Mouse (Mus musculus): ENCODE data around the gene Dhcr7. TPM values are rescaled to one million over a fixed set of nuclear protein-coding genes. Genes with fewer than 3 reads are reported as not detected.

Gene Dhcr7
- 10 to 100 TPM; 38.3 to 42.2 TPM for total RNA-seq (2021)

- intact Hi-C loops (cut with DNase I), result no loop called here
- peak; percentile 99 for DNase-seq (ENCODE audit: low spot score in 2 of 2)
These were observed at the start of gene Dhcr7, which contains the start of gene Nadsyn1 for GRCm38 (mm10) chr7:143822375-143823265. Gene Dhcr7, plus strand, starts transcription at chr7:143823145. Gene Nadsyn1, minus strand, starts transcription at chr7:143822849.

- intact Hi-C loops (cut with DNase I), result no loop called here
- DNase-seq (ENCODE audit: low spot score in 2 of 2), result no peak
These were observed 46.8 kb upstream of the Dhcr7 start for GRCm38 (mm10) chr7:143776137-143776536.

GRCm38 (mm10) chr7:143777375-143777774 lies 45.6 kb upstream of the Dhcr7 start:
- intact Hi-C loops (cut with DNase I), result no loop called here
- no peak for DNase-seq (ENCODE audit: low spot score in 2 of 2)

GRCm38 (mm10) chr7:143783378-143783995 lies 39.5 kb upstream of the Dhcr7 start:
- no peak for DNase-seq (ENCODE audit: low spot score in 2 of 2)
- intact Hi-C loops (cut with DNase I), result no loop called here

GRCm38 (mm10) chr7:143783996-143784829 lies 38.7 kb upstream of the Dhcr7 start, which contains the start of gene Mrgpre:
Gene Mrgpre, minus strand, starts transcription at chr7:143784500.
- intact Hi-C loops (cut with DNase I), result no loop called here
- peak; percentile 67 to 73 for DNase-seq (ENCODE audit: low spot score in 2 of 2)

- intact Hi-C loops (cut with DNase I), result no loop called here
These were observed 30.5 kb upstream of the Dhcr7 start for GRCm38 (mm10) chr7:143792336-143792985.

GRCm38 (mm10) chr7:143793121-143793520 lies 29.8 kb upstream of the Dhcr7 start:
- intact Hi-C loops (cut with DNase I), result no loop called here
- DNase-seq (ENCODE audit: low spot score in 2 of 2), result no peak

More at GRCm38 (mm10) chr7:143792336-143792985, 30.5 kb upstream of the Dhcr7 start:
- no peak for DNase-seq (ENCODE audit: low spot score in 2 of 2)

GRCm38 (mm10) chr7:143798783-143799182 lies 24.2 kb upstream of the Dhcr7 start:
- intact Hi-C loops (cut with DNase I), result no loop called here
- DNase-seq (ENCODE audit: low spot score in 2 of 2), result no peak

GRCm38 (mm10) chr7:143800770-143801169 lies 22.2 kb upstream of the Dhcr7 start:
- intact Hi-C loops (cut with DNase I), result no loop called here
- DNase-seq (ENCODE audit: low spot score in 2 of 2), result no peak

- intact Hi-C loops (cut with DNase I), result no loop called here
- no peak for DNase-seq (ENCODE audit: low spot score in 2 of 2)
These were observed 21.5 kb upstream of the Dhcr7 start for GRCm38 (mm10) chr7:143801195-143802065.

GRCm38 (mm10) chr7:143805199-143805624 lies 17.7 kb upstream of the Dhcr7 start:
- intact Hi-C loops (cut with DNase I), result no loop called here
- DNase-seq (ENCODE audit: low spot score in 2 of 2), result peak; percentile 16 to 32

GRCm38 (mm10) chr7:143808909-143809308 lies 14.0 kb upstream of the Dhcr7 start:
- intact Hi-C loops (cut with DNase I), result no loop called here
- no peak for DNase-seq (ENCODE audit: low spot score in 2 of 2)

GRCm38 (mm10) chr7:143819201-143819600 lies 3.7 kb upstream of the Dhcr7 start:
- intact Hi-C loops (cut with DNase I), result no loop called here
- no peak for DNase-seq (ENCODE audit: low spot score in 2 of 2)

GRCm38 (mm10) chr7:143821241-143821640 lies 1.7 kb upstream of the Dhcr7 start:
- no peak for DNase-seq (ENCODE audit: low spot score in 2 of 2)
- intact Hi-C loops (cut with DNase I), result no loop called here

GRCm38 (mm10) chr7:143823266-143823605 lies 291 bp downstream of the Dhcr7 start:
- DNase-seq (ENCODE audit: low spot score in 2 of 2), result no peak
- intact Hi-C loops (cut with DNase I), result no loop called here

GRCm38 (mm10) chr7:143826985-143827384 lies 4.0 kb downstream of the Dhcr7 start:
- intact Hi-C loops (cut with DNase I), result loop anchor here (5.0 kb wide), 1 partner anchor 245 kb away; no protein-coding TSS in a partner anchor
- DNase-seq (ENCODE audit: low spot score in 2 of 2), result no peak

- intact Hi-C loops (cut with DNase I), result loop anchor here (1.0 to 5.0 kb wide), 2 partner anchors 78 to 243 kb away; no protein-coding TSS in a partner anchor
- peak; percentile 94 to 95 for DNase-seq (ENCODE audit: low spot score in 2 of 2)
These were observed 6.8 kb downstream of the Dhcr7 start for GRCm38 (mm10) chr7:143829504-143830331.

GRCm38 (mm10) chr7:143830399-143830798 lies 7.5 kb downstream of the Dhcr7 start:
- no peak for DNase-seq (ENCODE audit: low spot score in 2 of 2)
- intact Hi-C loops (cut with DNase I), result no loop called here

All from left cerebral cortex, postnatal 36 days (tissue).